Mouse (Mus musculus): ENCODE results near the gene Lemd1. TPM values are rescaled to one million over a fixed set of nuclear protein-coding genes. Genes with fewer than 3 reads are reported as not detected.

The Lemd1 gene
- polyA plus RNA-seq (2012; rRNA removed) (not detected in 2 replicates), polyA plus RNA-seq (2014; fragmentation: Nextera tagmentation; extraction: Ambion mirVana) (not detected in 2 replicates)

GRCm38 (mm10) chr1:132191093-132191785, at the start of gene Lemd1, which contains the start of gene AC124108.1:
Gene Lemd1 (plus strand): TSS chr1:132191431.
Gene AC124108.1 (plus strand): TSS chr1:132191457.
- no peak within 1 kb of the TSS for H3K9ac ChIP-seq (replicated peaks)
- TF ChIP-seq EP300 (IDR thresholded peaks at IDR 0.05; ENCODE audit: low read depth) (no peak), CTCF (IDR thresholded peaks at IDR 0.05; ENCODE audit: low read depth) (no peak)

GRCm38 (mm10) chr1:132141753-132142152, 49.5 kb upstream of the Lemd1 start:
- Histone ChIP-seq H3K9me3 (ENCODE audit: control insufficient read depth, low read length) (no peaks in the 10 kb centered on the region), H3K36me3 (replicated peaks; ENCODE audit: control insufficient read depth, insufficient read depth, low read depth) (no peaks in the 10 kb centered on the region), H3K27me3 (ENCODE audit: control insufficient read depth, insufficient read depth, low read length) (peaks cover 9% of the 10 kb centered on the region), H3K4me1 (replicated peaks; ENCODE audit: control insufficient read depth in 2 of 2, insufficient read depth in 2 of 2, low read length in 1 of 2) (peaks cover 0 to 2% of the 10 kb centered on the region in 2 experiments; a peak in 1 of 4 replicates), H3K9ac (replicated peaks) (no peak overlapping the region), H3K27ac (no peak overlapping the region), H3K4me3 (ENCODE audit: insufficient read depth in 1 of 2, low read depth in 2 of 2, low read length in 2 of 2) (no peak overlapping the region), H3K4me2 (ENCODE audit: low read depth) (no peak overlapping the region)
- TF ChIP-seq CTCF (IDR thresholded peaks at IDR 0.05; ENCODE audit: low read depth) (no peak), EP300 (IDR thresholded peaks at IDR 0.05; ENCODE audit: low read depth) (no peak)
- DNase-seq (ENCODE audit: low read depth in 3 of 3, low spot score in 3 of 3) (no peak), ATAC-seq (ENCODE audit: insufficient read depth) (peak; percentile 65)
- 60% methylated on average over 13 of the region's 13 CpGs for WGBS (ENCODE audit: insufficient replicate concordance)

More at GRCm38 (mm10) chr1:132191093-132191785, at the start of gene Lemd1, which contains the start of gene AC124108.1:
- Histone ChIP-seq H3K36me3 (replicated peaks; ENCODE audit: control insufficient read depth, insufficient read depth, low read depth) (no peaks in the 10 kb centered on the region), H3K4me1 (replicated peaks; ENCODE audit: control insufficient read depth in 2 of 2, insufficient read depth in 2 of 2, low read length in 1 of 2) (no peaks in the 10 kb centered on the region), H3K4me3 (ENCODE audit: insufficient read depth in 1 of 2, low read depth in 2 of 2, low read length in 2 of 2) (peak within 1 kb of the TSS; percentile 24 to 47; a peak in 3 of 4 replicates), H3K27ac (no peak within 1 kb of the TSS), H3K4me2 (ENCODE audit: low read depth) (peak within 1 kb of the TSS; percentile 60), H3K9me3 (ENCODE audit: control insufficient read depth, low read length) (no peaks in the 10 kb centered on the region), H3K27me3 (ENCODE audit: control insufficient read depth, insufficient read depth, low read length) (peaks cover 57% of the 10 kb centered on the region)
- ATAC-seq (ENCODE audit: insufficient read depth), result no peak
- DNase-seq (ENCODE audit: low read depth in 3 of 3, low spot score in 3 of 3), result no peak
- WGBS (ENCODE audit: insufficient replicate concordance), result 2% methylated on average over 34 of the region's 34 CpGs

- peaks cover 0 to 2% of the 10 kb centered on the region in 2 experiments; a peak in 1 of 4 replicates for H3K4me1 ChIP-seq (replicated peaks; ENCODE audit: control insufficient read depth in 2 of 2, insufficient read depth in 2 of 2, low read length in 1 of 2)
- H3K27me3 ChIP-seq (ENCODE audit: control insufficient read depth, insufficient read depth, low read length), result peaks cover 9% of the 10 kb centered on the region
- no peaks in the 10 kb centered on the region for H3K9me3 ChIP-seq (ENCODE audit: control insufficient read depth, low read length)
- H3K4me3 ChIP-seq (ENCODE audit: insufficient read depth in 1 of 2, low read depth in 2 of 2, low read length in 2 of 2), result no peak overlapping the region
- 12% methylated on average over 5 of the region's 5 CpGs for WGBS (ENCODE audit: insufficient replicate concordance)
- H3K36me3 ChIP-seq (replicated peaks; ENCODE audit: control insufficient read depth, insufficient read depth, low read depth), result no peaks in the 10 kb centered on the region
- no peak for TF ChIP-seq CTCF (IDR thresholded peaks at IDR 0.05; ENCODE audit: low read depth)
- TF ChIP-seq EP300 (IDR thresholded peaks at IDR 0.05; ENCODE audit: low read depth), result no peak
- H3K27ac ChIP-seq, result no peak overlapping the region
- no peak for ATAC-seq (ENCODE audit: insufficient read depth)
- H3K9ac ChIP-seq (replicated peaks), result no peak overlapping the region
- DNase-seq (ENCODE audit: low read depth in 3 of 3, low spot score in 3 of 3), result no peak
- H3K4me2 ChIP-seq (ENCODE audit: low read depth), result no peak overlapping the region
These were observed 48.2 kb upstream of the Lemd1 start for GRCm38 (mm10) chr1:132143079-132143478.

DNA sequence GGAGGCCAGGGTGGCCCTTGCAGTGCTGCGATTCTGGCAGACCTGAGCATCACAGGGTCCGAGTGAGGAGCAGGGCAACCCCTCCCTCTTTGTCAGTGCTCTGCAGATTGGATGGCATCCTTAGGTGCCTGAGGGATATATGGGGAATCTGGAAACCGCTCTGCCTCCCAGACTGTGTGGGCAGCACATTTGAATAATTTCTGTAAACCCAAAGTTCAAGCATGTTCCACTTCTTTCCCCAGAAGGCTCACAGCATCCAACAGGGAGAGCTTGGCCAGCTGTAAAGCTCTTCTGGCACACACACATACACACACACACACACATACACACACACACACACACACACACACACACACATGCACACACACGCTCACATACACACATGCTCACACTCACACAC, 47.5 kb upstream of the Lemd1 start:
- Histone ChIP-seq H3K9me3 (ENCODE audit: control insufficient read depth, low read length) (no peaks in the 10 kb centered on the region), H3K36me3 (replicated peaks; ENCODE audit: control insufficient read depth, insufficient read depth, low read depth) (no peaks in the 10 kb centered on the region), H3K4me3 (ENCODE audit: insufficient read depth in 1 of 2, low read depth in 2 of 2, low read length in 2 of 2) (no peak overlapping the region), H3K27me3 (ENCODE audit: control insufficient read depth, insufficient read depth, low read length) (peaks cover 4% of the 10 kb centered on the region), H3K9ac (replicated peaks) (no peak overlapping the region), H3K27ac (no peak overlapping the region), H3K4me1 (replicated peaks; ENCODE audit: control insufficient read depth in 2 of 2, insufficient read depth in 2 of 2, low read length in 1 of 2) (peaks cover 0 to 2% of the 10 kb centered on the region in 2 experiments; a peak in 1 of 4 replicates), H3K4me2 (ENCODE audit: low read depth) (no peak overlapping the region)
- ATAC-seq (ENCODE audit: insufficient read depth) (no peak), DNase-seq (ENCODE audit: low read depth in 3 of 3, low spot score in 3 of 3) (no peak)
- no peak for TF ChIP-seq CTCF (IDR thresholded peaks at IDR 0.05; ENCODE audit: low read depth)
- TF ChIP-seq EP300 (IDR thresholded peaks at IDR 0.05; ENCODE audit: low read depth), result no peak
- WGBS (ENCODE audit: insufficient replicate concordance), result 50% methylated on average over 4 of the region's 4 CpGs

DNA sequence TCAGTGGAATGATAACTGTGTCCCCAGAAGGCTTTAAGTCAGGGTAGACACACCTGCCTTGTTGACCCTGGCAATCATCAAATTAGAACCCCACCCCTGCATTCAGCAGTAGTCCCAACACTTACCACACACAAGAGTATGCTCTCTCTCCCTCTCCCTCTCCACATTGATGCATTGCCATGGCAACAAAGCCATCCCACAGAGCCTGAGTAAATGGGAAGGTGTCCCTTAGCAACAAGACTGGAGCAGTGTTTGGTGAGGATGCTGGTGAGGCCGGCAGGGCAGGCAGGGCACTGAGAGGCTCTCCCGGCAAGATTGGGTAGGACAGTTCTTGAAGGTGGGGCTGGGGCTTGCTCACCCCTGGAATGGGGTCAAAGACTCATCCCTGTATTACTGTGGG, 47.0 kb upstream of the Lemd1 start:
- ATAC-seq (ENCODE audit: insufficient read depth), result no peak

More for the DNA sequence above, 47.0 kb upstream of the Lemd1 start:
- Histone ChIP-seq H3K4me2 (ENCODE audit: low read depth) (no peak overlapping the region), H3K4me1 (replicated peaks; ENCODE audit: control insufficient read depth in 2 of 2, insufficient read depth in 2 of 2, low read length in 1 of 2) (0 out of 4 replicates have a peak, but pooled peaks cover 0 to 2% of the 10 kb centered on the region in 2 experiments), H3K9me3 (ENCODE audit: control insufficient read depth, low read length) (no peaks in the 10 kb centered on the region), H3K9ac (replicated peaks) (no peak overlapping the region), H3K27me3 (ENCODE audit: control insufficient read depth, insufficient read depth, low read length) (no peaks in the 10 kb centered on the region; the same call in 1 of the 2 replicates), H3K27ac (no peak overlapping the region), H3K4me3 (ENCODE audit: insufficient read depth in 1 of 2, low read depth in 2 of 2, low read length in 2 of 2) (no peak overlapping the region), H3K36me3 (replicated peaks; ENCODE audit: control insufficient read depth, insufficient read depth, low read depth) (no peaks in the 10 kb centered on the region)
- DNase-seq (ENCODE audit: low read depth in 3 of 3, low spot score in 3 of 3), result no peak
- WGBS (ENCODE audit: insufficient replicate concordance), result 56% methylated on average over 2 of the region's 2 CpGs
- TF ChIP-seq EP300 (IDR thresholded peaks at IDR 0.05; ENCODE audit: low read depth) (no peak), CTCF (IDR thresholded peaks at IDR 0.05; ENCODE audit: low read depth) (no peak)

All from liver, embryonic 14.5 days (tissue).